Mouse (Mus musculus) telencephalon, adult 2 months (tissue): ENCODE measurements at regions not wholly inside any gene's neighbourhood (a gene's known extent, or its start where the extent isn't known, plus 50 kb on each side); places are given as distances from the start of the nearest gene placed in this dataset.

ENCODE experiments used
- DNase-seq: peaks from one replicate; pipeline ENCODE4 v3.0.0-alpha.2; 2011; ENCODE audit warnings: low read depth, low spot score

GRCm38 (mm10) chr10:97248522-97248921 is 230.9 kb upstream of the Dcn start:
- DNase-seq, result no peak

DNA sequence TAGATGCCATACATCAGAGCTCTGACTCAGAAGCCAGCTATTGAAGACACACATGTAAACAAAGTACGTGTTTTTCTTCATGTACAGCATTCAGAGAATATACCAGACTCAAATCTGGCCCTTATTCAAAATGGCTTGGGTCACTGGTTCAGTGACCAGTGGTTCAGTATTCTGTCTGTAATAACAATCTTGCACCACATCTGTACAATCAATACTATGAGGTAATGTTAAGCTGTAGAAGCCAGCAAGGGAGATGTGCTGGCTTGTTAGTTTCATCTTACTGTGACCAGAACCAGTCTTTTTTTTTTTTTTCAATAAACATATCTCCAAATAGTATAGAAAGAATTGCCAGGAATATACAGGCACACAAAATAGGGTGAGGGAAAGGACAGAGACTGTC is 229.6 kb upstream of the Dcn start:
- no peak for DNase-seq

DNA sequence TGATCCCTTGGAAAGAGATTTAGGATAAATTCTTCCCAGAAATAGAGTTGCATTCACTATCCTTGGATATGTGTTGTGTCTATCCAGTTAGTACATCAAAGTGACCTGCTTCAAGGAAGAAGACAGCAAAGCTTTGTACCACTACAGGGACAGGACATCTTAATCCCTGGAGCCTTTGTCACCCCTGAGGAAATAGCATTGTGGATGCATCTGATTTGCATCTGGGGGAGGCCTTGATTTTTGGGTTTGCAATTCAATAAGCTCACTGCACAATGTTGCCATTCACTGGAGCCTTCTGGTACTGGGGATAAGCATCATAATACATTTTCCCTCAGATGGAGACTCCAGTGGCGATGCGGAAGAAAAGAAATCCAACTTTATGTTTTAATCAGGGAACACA is 229.2 kb upstream of the Dcn start:
- no peak for DNase-seq

DNA sequence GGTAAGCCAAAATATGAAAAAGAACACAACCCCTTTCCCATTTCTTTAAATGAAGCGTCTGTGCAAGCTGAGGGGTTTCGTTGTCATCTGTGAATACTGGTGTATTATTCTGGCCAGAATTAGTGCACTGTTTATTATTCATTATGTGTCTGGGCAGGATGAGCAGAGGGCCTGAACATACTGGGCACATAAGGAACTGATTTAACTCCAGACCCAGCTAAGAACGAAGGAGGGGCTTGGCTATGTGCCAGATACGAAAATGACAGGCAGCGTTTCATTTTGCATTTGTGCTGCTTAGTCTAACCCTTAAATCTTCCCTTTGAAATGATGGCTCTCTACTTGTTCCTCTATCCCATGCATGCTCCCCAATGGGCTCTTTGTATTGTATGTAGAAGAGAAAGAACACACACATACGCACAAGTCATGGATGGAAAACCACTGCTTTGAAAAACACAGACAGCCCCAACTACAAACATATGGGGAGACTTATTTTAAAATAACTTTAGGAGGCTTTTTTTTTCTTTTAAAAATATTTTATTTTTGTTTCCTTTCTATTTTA is 213.4 kb upstream of the Dcn start:
- no peak for DNase-seq

- DNase-seq, result no peak
Measured at GRCm38 (mm10) chr10:97282416-97282815, 197.0 kb upstream of the Dcn start.

GRCm38 (mm10) chr10:97282841-97283496 is 196.4 kb upstream of the Dcn start:
- peak; percentile 86 for DNase-seq

GRCm38 (mm10) chr10:97304791-97305355 is 174.5 kb upstream of the Dcn start:
- no peak for DNase-seq

DNA sequence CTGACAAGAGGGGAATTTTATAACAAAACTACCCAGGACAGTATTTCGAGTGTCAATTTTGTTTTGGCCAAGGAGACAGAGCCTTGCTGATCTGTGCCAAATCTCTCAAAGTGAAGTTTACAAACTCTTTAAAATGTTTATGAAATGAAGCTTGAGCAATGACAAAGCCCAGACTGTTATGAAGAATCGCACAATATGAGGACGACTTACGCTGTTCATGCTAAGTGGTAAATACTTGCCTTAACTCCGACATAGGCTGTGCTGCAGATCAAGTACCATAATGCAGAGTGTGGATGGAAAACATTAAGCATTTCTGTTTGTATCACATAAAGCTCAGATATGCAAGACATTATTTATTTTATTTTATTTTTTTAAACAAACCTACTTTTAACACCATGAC is 169.8 kb upstream of the Dcn start:
- DNase-seq, result no peak

GRCm38 (mm10) chr10:97312509-97312908 is 166.9 kb upstream of the Dcn start:
- DNase-seq, result no peak

GRCm38 (mm10) chr10:97312978-97313377 is 166.4 kb upstream of the Dcn start:
- DNase-seq, result peak; percentile 91

DNA sequence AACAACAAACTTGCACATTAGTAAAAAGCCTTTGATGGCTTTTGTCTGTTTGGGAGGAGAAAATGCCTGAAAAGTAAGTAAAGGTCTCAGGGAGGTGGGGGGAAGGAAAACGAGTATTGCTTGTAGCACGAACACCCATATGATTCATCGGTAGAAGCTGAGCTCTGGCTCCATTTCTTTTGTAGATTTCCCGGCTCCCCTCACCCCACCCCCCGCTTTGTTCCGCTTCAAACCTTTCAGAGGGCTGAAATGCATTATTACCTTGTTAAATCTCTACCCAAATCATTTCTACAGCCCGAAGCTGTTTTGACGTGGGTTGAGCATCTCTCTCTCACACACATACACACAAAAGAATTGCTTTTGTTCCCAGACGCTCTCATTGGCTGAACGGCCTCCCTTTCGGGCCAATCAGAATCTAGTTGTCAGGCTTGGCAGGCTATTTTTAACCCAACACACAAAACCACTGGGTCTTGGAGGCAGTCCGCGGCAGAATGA is 166.0 kb upstream of the Dcn start:
- peak; percentile 96 for DNase-seq

GRCm38 (mm10) chr10:97332639-97333038 is 146.8 kb upstream of the Dcn start:
- no peak for DNase-seq

DNA sequence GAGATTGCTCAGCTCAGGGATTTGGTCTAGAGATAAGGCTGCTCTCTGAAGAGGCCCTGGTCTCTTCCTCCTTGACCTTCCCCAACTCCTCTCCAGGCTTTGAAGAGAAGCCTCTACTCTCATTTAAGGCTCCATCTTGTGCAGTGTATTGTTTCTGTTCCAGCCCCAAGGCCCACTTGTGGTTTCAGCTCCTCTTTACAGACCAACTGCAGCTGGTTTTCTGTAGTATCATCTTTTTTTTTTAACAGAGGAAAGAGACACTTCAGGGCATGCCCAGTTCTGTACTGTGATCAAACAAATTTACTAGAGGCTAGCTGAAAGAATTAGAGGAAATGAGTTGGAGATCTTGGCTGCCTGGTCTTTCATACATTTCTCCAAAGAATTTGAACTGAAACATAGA is 145.4 kb upstream of the Dcn start:
- DNase-seq, result no peak

- DNase-seq, result no peak
Measured at GRCm38 (mm10) chr10:97334606-97335150, 144.7 kb upstream of the Dcn start.

DNA sequence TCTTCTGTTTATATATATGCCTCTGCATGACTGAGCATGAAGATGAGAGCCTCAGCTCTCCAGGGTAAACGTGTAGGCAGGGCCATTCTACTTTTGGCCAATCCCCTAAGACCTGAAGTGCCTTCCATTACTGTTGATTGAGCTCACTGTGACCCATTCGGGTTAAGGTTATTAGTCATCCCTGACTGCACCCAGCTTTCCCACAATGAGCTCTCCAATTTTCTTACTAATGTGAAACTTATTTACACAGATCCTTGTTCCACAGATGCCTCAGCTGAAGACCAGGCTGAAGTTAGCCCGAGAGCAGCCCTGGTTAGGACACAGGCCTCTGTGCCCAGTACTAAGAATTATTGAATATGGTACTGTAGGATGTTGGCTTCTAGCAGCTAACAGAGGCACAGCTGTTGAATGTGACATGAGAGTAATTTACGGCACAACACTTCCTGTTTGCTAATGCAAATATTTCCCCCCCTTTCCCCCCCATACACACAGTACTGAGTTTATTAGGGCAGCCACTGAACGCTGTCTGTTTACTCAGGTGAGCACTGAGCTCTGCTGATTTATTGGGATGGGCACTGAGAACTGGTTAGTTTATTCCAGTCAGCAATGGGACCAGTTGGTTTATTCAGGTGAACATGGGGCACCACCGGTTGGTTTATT is 141.2 kb upstream of the Dcn start:
- no peak for DNase-seq

DNA sequence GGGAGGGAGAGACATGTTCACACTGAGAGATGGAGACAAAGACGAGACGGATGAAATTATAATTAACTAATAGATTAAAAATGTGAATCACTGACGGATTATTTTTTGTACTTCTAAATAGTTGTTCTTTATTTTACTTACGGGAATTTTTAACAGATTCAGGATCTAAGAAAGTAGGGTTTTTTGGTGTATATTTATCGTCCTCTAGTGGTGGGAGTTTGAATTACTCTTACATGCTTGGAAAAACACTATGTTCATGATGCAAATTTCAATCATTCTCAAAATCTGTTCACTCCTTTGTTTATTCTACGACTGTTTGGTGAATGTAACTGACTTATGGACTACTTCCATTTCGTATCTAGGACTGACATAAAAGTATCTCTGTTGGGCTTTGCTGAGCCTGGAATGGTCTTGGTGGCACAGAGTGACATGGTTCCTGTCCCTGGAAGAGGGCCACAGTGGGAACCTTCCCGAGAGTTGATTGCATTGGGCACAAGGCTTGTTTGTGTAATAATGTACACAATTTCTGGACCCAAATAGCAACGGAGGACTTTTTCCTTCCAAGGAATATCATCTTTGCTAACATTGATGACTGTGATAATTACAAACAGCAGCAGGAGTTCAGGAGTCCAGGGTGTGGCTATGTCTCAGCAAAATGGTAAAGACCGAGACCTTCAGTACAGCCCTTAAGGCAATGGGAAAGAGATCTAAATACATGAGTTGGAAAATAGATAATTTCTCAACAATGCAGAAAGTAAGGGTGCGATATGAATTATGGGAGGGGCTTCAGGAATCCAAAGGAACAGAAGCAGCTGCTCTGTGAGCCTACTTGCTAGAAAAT is 139.3 kb upstream of the Dcn start:
- peak; percentile 56 for DNase-seq

GRCm38 (mm10) chr10:97345347-97345746 is 134.1 kb upstream of the Dcn start:
- no peak for DNase-seq

DNA sequence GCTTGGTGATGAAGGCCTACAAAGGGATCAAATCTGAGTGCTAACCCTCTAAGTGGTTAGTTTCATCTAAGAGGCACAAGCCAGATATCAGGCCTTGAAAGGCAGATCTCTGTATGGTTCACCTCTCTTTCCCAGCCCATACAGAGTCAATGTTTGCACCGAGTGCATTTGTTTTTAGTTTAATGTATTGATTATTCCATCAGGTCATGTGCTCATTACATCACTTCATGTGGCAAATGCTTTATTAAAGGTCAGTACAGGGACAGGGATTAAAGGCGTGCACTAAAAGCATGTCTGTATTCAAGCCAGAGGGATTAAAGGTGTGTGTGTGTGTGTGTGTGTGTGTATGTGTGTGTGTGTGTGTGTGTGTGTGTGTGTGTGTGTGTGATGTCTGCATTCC is 132.5 kb upstream of the Dcn start:
- no peak for DNase-seq

GRCm38 (mm10) chr10:97368625-97369024 is 110.8 kb upstream of the Dcn start:
- DNase-seq, result no peak

DNA sequence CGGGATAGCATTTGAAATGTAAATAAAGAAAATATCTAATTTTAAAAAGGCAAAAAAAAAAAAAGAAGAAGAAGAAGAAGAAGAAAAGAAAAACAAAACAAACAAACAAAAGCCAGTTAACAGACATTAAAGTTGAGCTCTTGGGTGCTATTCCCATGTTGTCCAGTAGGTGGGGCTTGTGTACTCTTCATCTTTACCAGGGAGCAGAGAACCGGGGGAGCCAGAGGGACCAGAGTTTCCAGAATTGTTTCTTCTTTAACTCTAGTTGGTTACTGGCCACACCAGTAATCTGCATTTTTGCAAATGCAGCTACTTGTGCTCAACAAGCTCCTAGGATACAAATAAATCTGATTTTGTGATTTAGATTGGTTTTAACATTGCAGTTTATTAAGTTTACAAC is 103.6 kb upstream of the Dcn start:
- peak; percentile 18 for DNase-seq

DNA sequence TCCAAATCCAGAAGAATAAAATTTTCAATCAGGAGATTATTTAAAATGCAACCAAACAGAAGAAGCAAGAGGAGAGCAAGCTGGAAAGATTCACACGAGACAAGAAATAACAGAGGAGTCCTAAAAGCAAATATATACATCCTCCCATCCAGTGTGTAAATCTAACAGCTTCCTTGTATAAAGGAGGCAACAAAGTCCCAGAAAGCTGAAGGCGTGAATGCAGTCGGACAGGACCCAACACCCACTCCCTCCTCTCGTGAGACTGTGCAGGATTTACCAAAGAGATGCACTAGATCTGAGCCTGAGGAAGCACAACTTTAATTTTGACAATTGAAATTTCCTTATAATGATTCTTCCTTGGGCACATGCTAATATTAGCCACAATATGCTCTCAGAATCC is 103.0 kb upstream of the Dcn start:
- no peak for DNase-seq

- DNase-seq, result no peak
Measured at GRCm38 (mm10) chr10:97381586-97381985, 97.8 kb upstream of the Dcn start.
